Mouse (Mus musculus): Measurements from ENCODE around the gene Samd3. TPM values are rescaled to one million over a fixed set of nuclear protein-coding genes. Genes with fewer than 3 reads are reported as not detected.

Gene Samd3
- polyA plus RNA-seq, 1 experiment, result 0.50 TPM

- no peak for DNase-seq (ENCODE audit: low spot score)
Measured at GRCm38 (mm10) chr10:26303485-26303884, 74.0 kb downstream of the Samd3 start.

GRCm38 (mm10) chr10:26314327-26314726, 84.8 kb downstream of the Samd3 start:
- no peak for DNase-seq (ENCODE audit: low spot score)

- no peak for DNase-seq (ENCODE audit: low spot score)
Measured at GRCm38 (mm10) chr10:26320679-26321078, 91.2 kb downstream of the Samd3 start.

Other genes starting within 250 kb of the Samd3 start
- 0.04 and 0.07 TPM in 2 replicates for gene Gm9767, start 151.5 kb upstream of the Samd3 start, polyA plus RNA-seq (2012; rRNA removed)
- 2.3 and 3.0 TPM in 2 replicates for gene Tmem200a, start 150.7 kb upstream of the Samd3 start, polyA plus RNA-seq (2012; rRNA removed)
- gene L3mbtl3, start 146.3 kb downstream of the Samd3 start, polyA plus RNA-seq (2012; rRNA removed), result 6.8 and 9.5 TPM in 2 replicates

Measured in urinary bladder, adult 2 months (tissue).